Mouse (Mus musculus) heart, embryonic 14.5 days (tissue): Measurements from ENCODE around the gene Znrf3. TPM values are rescaled to one million over a fixed set of nuclear protein-coding genes. Genes with fewer than 3 reads are reported as not detected.

Experiments used
- ATAC-seq: fragments of 200-750 bp; cut with Nextera tagmentation; 2 replicates; pipeline ENCODE4 v1.8.0; 2017; ENCODE audit warnings: low read depth, moderate TSS enrichment; ENCODE audit not compliant: insufficient number of reproducible peaks, insufficient read depth, low FRiP score
- H3K27ac ChIP-seq, 2 experiments: fragments of 200-500 bp in 1 of 2; fragments of 300-500 bp in 1 of 2; sonication (generic) in 1 of 2; replicated peaks in 1 of 2; 2 replicates each; pipeline ENCODE4 v1.5.1; 2012 to 2014; ENCODE audit warnings: low read depth in 2 of 2, low read length in 2 of 2, control low read depth in 1 of 2, mild to moderate bottlenecking in 1 of 2, mixed read lengths in 1 of 2; ENCODE audit not compliant: control insufficient read depth in 1 of 2, insufficient read depth in 1 of 2
- H3K27me3 ChIP-seq: fragments of 300-500 bp; sonication (generic); 2 replicates; pipeline ENCODE4 v1.6.1; 2014; ENCODE audit warnings: mild to moderate bottlenecking, low read length, control low read depth; ENCODE audit not compliant: control insufficient read depth, insufficient read depth
- H3K36me3 ChIP-seq: fragments of 300-500 bp; sonication (generic); 2 replicates; pipeline ENCODE4 v1.6.1; 2014; ENCODE audit warnings: mild to moderate bottlenecking, control low read depth, low read length, mixed read lengths; ENCODE audit not compliant: control insufficient read depth, insufficient read depth
- H3K4me1 ChIP-seq, 2 experiments: fragments of 200-500 bp in 1 of 2; fragments of 300-500 bp in 1 of 2; sonication (generic) in 1 of 2; 2 replicates each; pipeline ENCODE4 v1.6.1; 2012 to 2014; ENCODE audit warnings: low read length in 2 of 2, control low read depth in 1 of 2, mixed read lengths in 1 of 2; ENCODE audit not compliant: control insufficient read depth in 2 of 2, insufficient read depth in 2 of 2
- H3K4me2 ChIP-seq: fragments of 300-500 bp; sonication (generic); 2 replicates; pipeline ENCODE4 v1.6.1; 2014; ENCODE audit warnings: mild to moderate bottlenecking, low read length
- H3K4me3 ChIP-seq, 2 experiments: fragments of 200-500 bp in 1 of 2; fragments of 300-500 bp in 1 of 2; sonication (generic) in 1 of 2; 2 replicates each; pipeline ENCODE4 v1.5.1; 2012 to 2014; ENCODE audit warnings: low read length in 2 of 2, mild to moderate bottlenecking in 2 of 2, control low read depth in 1 of 2, low read depth in 1 of 2, moderate library complexity in 1 of 2; ENCODE audit not compliant: control insufficient read depth in 1 of 2, insufficient read depth in 1 of 2
- H3K9ac ChIP-seq: fragments of 300-500 bp; sonication (generic); 2 replicates; pipeline ENCODE4 v1.6.1; 2014; ENCODE audit warnings: mild to moderate bottlenecking, low read length
- H3K9me3 ChIP-seq: fragments of 300-500 bp; sonication (generic); 2 replicates; pipeline ENCODE4 v1.6.1; 2016; ENCODE audit warnings: low read length, control low read depth; ENCODE audit not compliant: control insufficient read depth
- WGBS: fragments of 180-500 bp; shearing (Covaris S2); extraction: QIAGEN DNeasy Blood & Tissue Kit; methylation state at CpG from one replicate; pipeline ENCODE4 v1.1.7; 2014; 5-methylcytosine and 5-hydroxymethylcytosine counted together
- polyA plus RNA-seq: library from polyadenylated mRNA; unstranded; fragments of >200 nt; fragmentation: Nextera tagmentation; extraction: Ambion mirVana; gene quantifications from 2 replicates; pipeline ENCODE4 v1.2.1, GENCODE M21; 2014

Gene Znrf3
- polyA plus RNA-seq, 1 experiment from 2014 or later: 7.5 TPM

GRCm38 (mm10) chr11:5354753-5355152 is 89.9 kb downstream of the Znrf3 start:
- WGBS: 44% methylated on average over 1 of the region's 1 CpGs

GRCm38 (mm10) chr11:5353032-5353431 is 91.6 kb downstream of the Znrf3 start:
- no peaks in the 10 kb centered on the region for H3K27me3 ChIP-seq
- H3K4me3 ChIP-seq: no peak overlapping the region
- H3K4me2 ChIP-seq: no peak overlapping the region
- H3K36me3 ChIP-seq: no peaks in the 10 kb centered on the region
- no peaks in the 10 kb centered on the region for H3K9me3 ChIP-seq
- ATAC-seq: no peak
- H3K9ac ChIP-seq: no peak overlapping the region
- H3K27ac ChIP-seq: no peak overlapping the region
- peaks cover 2 to 15% of the 10 kb centered on the region in 2 experiments for H3K4me1 ChIP-seq

More at GRCm38 (mm10) chr11:5354753-5355152, 89.9 kb downstream of the Znrf3 start:
- Histone ChIP-seq H3K4me2 (no peak overlapping the region), H3K27ac (no peak overlapping the region), H3K4me1 (peaks cover 0 to 17% of the 10 kb centered on the region in 2 experiments; a peak in 3 of 4 replicates), H3K27me3 (no peaks in the 10 kb centered on the region), H3K36me3 (no peaks in the 10 kb centered on the region), H3K9ac (no peak overlapping the region), H3K9me3 (no peaks in the 10 kb centered on the region), H3K4me3 (no peak overlapping the region)
- no peak; the same call in 1 of the 2 replicates for ATAC-seq

GRCm38 (mm10) chr11:5349483-5349882 is 95.2 kb downstream of the Znrf3 start:
- no peaks in the 10 kb centered on the region for H3K27me3 ChIP-seq
- no peaks in the 10 kb centered on the region for H3K36me3 ChIP-seq
- H3K9me3 ChIP-seq: no peaks in the 10 kb centered on the region
- no peak for ATAC-seq
- no peak overlapping the region for H3K4me3 ChIP-seq
- no peak overlapping the region for H3K9ac ChIP-seq
- no peak overlapping the region for H3K27ac ChIP-seq
- H3K4me1 ChIP-seq: peaks cover 3 to 14% of the 10 kb centered on the region in 2 experiments
- H3K4me2 ChIP-seq: no peak overlapping the region
- WGBS: 94% methylated on average over 5 of the region's 5 CpGs

- no peak overlapping the region for H3K4me2 ChIP-seq
- 63% methylated on average over 4 of the region's 4 CpGs for WGBS
- H3K9me3 ChIP-seq: no peaks in the 10 kb centered on the region
- no peak for ATAC-seq
- no peak overlapping the region for H3K4me3 ChIP-seq
- no peaks in the 10 kb centered on the region for H3K27me3 ChIP-seq
- H3K36me3 ChIP-seq: no peaks in the 10 kb centered on the region
- H3K4me1 ChIP-seq: peaks cover 3 to 14% of the 10 kb centered on the region in 2 experiments
- H3K27ac ChIP-seq: no peak overlapping the region
- no peak overlapping the region for H3K9ac ChIP-seq
Observed at GRCm38 (mm10) chr11:5346845-5347640, 97.6 kb downstream of the Znrf3 start.

- no peak for ATAC-seq
- H3K4me2 ChIP-seq: no peak overlapping the region
- H3K27ac ChIP-seq: no peak overlapping the region
- no peaks in the 10 kb centered on the region for H3K36me3 ChIP-seq
- H3K4me3 ChIP-seq: no peak overlapping the region
- no peaks in the 10 kb centered on the region for H3K27me3 ChIP-seq
- peaks cover 3 to 14% of the 10 kb centered on the region in 2 experiments for H3K4me1 ChIP-seq
- 96% methylated on average over 4 of the region's 4 CpGs for WGBS
- no peaks in the 10 kb centered on the region for H3K9me3 ChIP-seq
- no peak overlapping the region for H3K9ac ChIP-seq
Observed at GRCm38 (mm10) chr11:5343748-5344147, 100.9 kb downstream of the Znrf3 start.

DNA sequence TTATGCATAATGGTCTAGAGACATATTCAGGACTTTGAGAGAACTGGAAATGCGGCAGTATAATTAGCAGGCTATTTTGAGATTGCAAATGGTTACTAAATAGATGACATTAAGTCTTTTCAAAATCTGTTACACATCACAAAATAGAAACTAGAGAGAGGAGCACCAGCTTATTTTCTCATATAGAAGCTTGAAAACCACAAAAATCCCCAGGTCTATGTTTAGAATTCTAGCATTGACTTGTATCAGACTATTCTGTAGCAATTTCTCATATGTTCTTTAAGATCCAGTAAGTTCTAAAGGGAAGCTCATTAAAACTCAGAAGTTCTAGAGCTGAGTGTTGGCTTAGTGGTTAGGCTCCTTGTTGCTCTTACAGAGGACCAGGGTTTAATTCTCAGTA is 104.9 kb downstream of the Znrf3 start:
- H3K9me3 ChIP-seq: no peaks in the 10 kb centered on the region
- no peaks in the 10 kb centered on the region for H3K27me3 ChIP-seq
- no peak overlapping the region for H3K4me2 ChIP-seq
- H3K9ac ChIP-seq: no peak overlapping the region
- 0 out of 2 replicates have a peak, but pooled peaks cover 4% of the 10 kb centered on the region for H3K36me3 ChIP-seq
- 98% methylated on average over 1 of the region's 1 CpGs for WGBS
- no peaks in the 10 kb centered on the region for H3K4me1 ChIP-seq
- no peak overlapping the region for H3K4me3 ChIP-seq
- no peak for ATAC-seq
- no peak overlapping the region for H3K27ac ChIP-seq

GRCm38 (mm10) chr11:5336852-5337251 is 107.8 kb downstream of the Znrf3 start:
- H3K4me3 ChIP-seq: no peak overlapping the region
- no peak overlapping the region for H3K9ac ChIP-seq
- H3K27ac ChIP-seq: no peak overlapping the region
- H3K36me3 ChIP-seq: 0 out of 2 replicates have a peak, but pooled peaks cover 4% of the 10 kb centered on the region
- WGBS: 91% methylated on average over 7 of the region's 7 CpGs
- H3K4me2 ChIP-seq: no peak overlapping the region
- H3K4me1 ChIP-seq: no peaks in the 10 kb centered on the region
- no peaks in the 10 kb centered on the region for H3K9me3 ChIP-seq
- no peaks in the 10 kb centered on the region for H3K27me3 ChIP-seq
- ATAC-seq: no peak

GRCm38 (mm10) chr11:5336269-5336668 is 108.4 kb downstream of the Znrf3 start:
- Histone ChIP-seq H3K4me1 (no peaks in the 10 kb centered on the region), H3K9ac (no peak overlapping the region), H3K27me3 (no peaks in the 10 kb centered on the region), H3K36me3 (0 out of 2 replicates have a peak, but pooled peaks cover 4% of the 10 kb centered on the region), H3K9me3 (no peaks in the 10 kb centered on the region), H3K4me3 (no peak overlapping the region), H3K4me2 (no peak overlapping the region), H3K27ac (no peak overlapping the region)
- no peak for ATAC-seq
